Mouse (Mus musculus) forebrain, embryonic 15.5 days (tissue): ENCODE data around the gene Grip1. TPM values are rescaled to one million over a fixed set of nuclear protein-coding genes. Genes with fewer than 3 reads are reported as not detected.

Experiments used
- ATAC-seq: fragments of 200-750 bp; cut with Nextera tagmentation; replicated peaks from 2 replicates; pipeline ENCODE4 v1.8.0; 2017; ENCODE audit warnings: mild to moderate bottlenecking, moderate TSS enrichment, moderate library complexity
- H3K27ac ChIP-seq: fragments of 300-500 bp; sonication (generic); replicated peaks from 2 replicates; pipeline ENCODE4 v1.5.1; 2015; ENCODE audit warnings: mild to moderate bottlenecking, inconsistent platforms
- H3K27me3 ChIP-seq: fragments of 300-500 bp; sonication (generic); 2 replicates; pipeline ENCODE4 v1.6.1; 2015; ENCODE audit warnings: inconsistent platforms
- H3K36me3 ChIP-seq: fragments of 300-500 bp; sonication (generic); 2 replicates; pipeline ENCODE4 v1.6.1; 2015; ENCODE audit warnings: mild to moderate bottlenecking, inconsistent platforms
- H3K4me1 ChIP-seq: fragments of 300-500 bp; sonication (generic); 2 replicates; pipeline ENCODE4 v1.6.1; 2015; ENCODE audit warnings: inconsistent platforms
- H3K4me2 ChIP-seq: fragments of 300-500 bp; sonication (generic); replicated peaks from 2 replicates; pipeline ENCODE4 v1.6.1; 2015; ENCODE audit warnings: mild to moderate bottlenecking, inconsistent platforms
- H3K4me3 ChIP-seq: fragments of 300-500 bp; sonication (generic); 2 replicates; pipeline ENCODE4 v1.5.1; 2015; ENCODE audit warnings: mild to moderate bottlenecking, inconsistent platforms
- H3K9ac ChIP-seq: fragments of 300-500 bp; sonication (generic); replicated peaks from 2 replicates; pipeline ENCODE4 v1.6.1; 2015; ENCODE audit warnings: mild to moderate bottlenecking, inconsistent platforms
- H3K9me3 ChIP-seq: fragments of 300-500 bp; sonication (generic); 2 replicates; pipeline ENCODE4 v1.6.1; 2016; ENCODE audit warnings: inconsistent platforms
- WGBS: fragments of 180-500 bp; shearing (Covaris S2); methylation state at CpG from one replicate; pipeline ENCODE4 v1.1.7; 2015; ENCODE audit warnings: mixed read lengths; 5-methylcytosine and 5-hydroxymethylcytosine counted together
- polyA plus RNA-seq: library from polyadenylated mRNA; unstranded; fragments of >200 nt; fragmentation: Nextera tagmentation; extraction: Ambion mirVana; gene quantifications from 2 replicates; pipeline ENCODE4 v1.2.1, GENCODE M21; 2015

Grip1 gene
- polyA plus RNA-seq, 1 experiment from 2014 or later, result 19.2 TPM

GRCm38 (mm10) chr10:119463793-119464192, 10.2 kb downstream of the Grip1 start:
- H3K36me3 ChIP-seq, result no peaks in the 10 kb centered on the region
- H3K4me3 ChIP-seq, result no peak overlapping the region
- H3K9me3 ChIP-seq, result no peaks in the 10 kb centered on the region
- no peak overlapping the region for H3K27ac ChIP-seq
- WGBS, result 92% methylated on average over 7 of the region's 7 CpGs
- no peak overlapping the region for H3K9ac ChIP-seq
- no peaks in the 10 kb centered on the region for H3K27me3 ChIP-seq
- H3K4me1 ChIP-seq, result no peaks in the 10 kb centered on the region
- ATAC-seq, result no peak
- H3K4me2 ChIP-seq, result no peak overlapping the region

GRCm38 (mm10) chr10:119467976-119468375, 14.3 kb downstream of the Grip1 start:
- H3K9ac ChIP-seq, result no peak overlapping the region
- no peak overlapping the region for H3K4me3 ChIP-seq
- H3K4me2 ChIP-seq, result no peak overlapping the region
- ATAC-seq, result no peak
- H3K36me3 ChIP-seq, result no peaks in the 10 kb centered on the region
- H3K27me3 ChIP-seq, result no peaks in the 10 kb centered on the region
- WGBS, result 95% methylated on average over 18 of the region's 18 CpGs
- H3K27ac ChIP-seq, result no peak overlapping the region
- no peaks in the 10 kb centered on the region for H3K9me3 ChIP-seq
- H3K4me1 ChIP-seq, result no peaks in the 10 kb centered on the region

GRCm38 (mm10) chr10:119470096-119470495, 16.5 kb downstream of the Grip1 start:
- Histone ChIP-seq H3K9ac (no peak overlapping the region), H3K4me2 (no peak overlapping the region), H3K4me1 (0 out of 2 replicates have a peak, but pooled peaks cover 3% of the 10 kb centered on the region), H3K27me3 (no peaks in the 10 kb centered on the region), H3K4me3 (no peak overlapping the region), H3K27ac (no peak overlapping the region), H3K9me3 (no peaks in the 10 kb centered on the region), H3K36me3 (no peaks in the 10 kb centered on the region)
- ATAC-seq, result no peak
- WGBS, result 94% methylated on average over 1 of the region's 1 CpGs

GRCm38 (mm10) chr10:119475166-119475565, 21.5 kb downstream of the Grip1 start:
- H3K27ac ChIP-seq, result no peak overlapping the region
- no peaks in the 10 kb centered on the region for H3K36me3 ChIP-seq
- no peak overlapping the region for H3K4me3 ChIP-seq
- no peak overlapping the region for H3K9ac ChIP-seq
- H3K27me3 ChIP-seq, result no peaks in the 10 kb centered on the region
- ATAC-seq, result no peak
- H3K4me2 ChIP-seq, result no peak overlapping the region
- 87% methylated on average over 9 of the region's 9 CpGs for WGBS
- no peaks in the 10 kb centered on the region for H3K9me3 ChIP-seq
- H3K4me1 ChIP-seq, result 0 out of 2 replicates have a peak, but pooled peaks cover 3% of the 10 kb centered on the region

- no peak overlapping the region for H3K27ac ChIP-seq
- H3K9ac ChIP-seq, result no peak overlapping the region
- H3K4me2 ChIP-seq, result no peak overlapping the region
- no peak overlapping the region for H3K4me3 ChIP-seq
- no peaks in the 10 kb centered on the region for H3K27me3 ChIP-seq
- ATAC-seq, result no peak
- no peaks in the 10 kb centered on the region for H3K36me3 ChIP-seq
- H3K4me1 ChIP-seq, result 0 out of 2 replicates have a peak, but pooled peaks cover 3% of the 10 kb centered on the region
- H3K9me3 ChIP-seq, result no peaks in the 10 kb centered on the region
- 90% methylated on average over 8 of the region's 8 CpGs for WGBS
These were observed 24.0 kb downstream of the Grip1 start for GRCm38 (mm10) chr10:119477661-119478060.

GRCm38 (mm10) chr10:119483068-119483705, 29.6 kb downstream of the Grip1 start:
- 58% methylated on average over 17 of the region's 17 CpGs for WGBS
- H3K4me2 ChIP-seq, result no peak overlapping the region

GRCm38 (mm10) chr10:119483766-119484165, 30.1 kb downstream of the Grip1 start:
- peak overlapping the region; percentile 25 for H3K27ac ChIP-seq
- H3K9me3 ChIP-seq, result no peaks in the 10 kb centered on the region
- 3% methylated on average over 6 of the region's 6 CpGs for WGBS
- no peak overlapping the region for H3K4me3 ChIP-seq
- peaks cover 16% of the 10 kb centered on the region for H3K4me1 ChIP-seq
- 0 out of 2 replicates have a peak, but pooled peaks have one; percentile 23 for ATAC-seq
- H3K27me3 ChIP-seq, result no peaks in the 10 kb centered on the region
- no peak overlapping the region for H3K4me2 ChIP-seq
- no peak overlapping the region for H3K9ac ChIP-seq
- H3K36me3 ChIP-seq, result no peaks in the 10 kb centered on the region

More at GRCm38 (mm10) chr10:119483068-119483705, 29.6 kb downstream of the Grip1 start:
- Histone ChIP-seq H3K36me3 (no peaks in the 10 kb centered on the region), H3K4me1 (peaks cover 16% of the 10 kb centered on the region), H3K9ac (no peak overlapping the region), H3K27me3 (no peaks in the 10 kb centered on the region), H3K27ac (peak overlapping the region; percentile 25; the same call in 1 of the 2 replicates), H3K4me3 (no peak overlapping the region), H3K9me3 (no peaks in the 10 kb centered on the region)
- ATAC-seq, result 0 out of 2 replicates have a peak, but pooled peaks have one; percentile 23

- no peak overlapping the region for H3K27ac ChIP-seq
- H3K4me3 ChIP-seq, result no peak overlapping the region
- H3K9ac ChIP-seq, result no peak overlapping the region
- peaks cover 16% of the 10 kb centered on the region for H3K4me1 ChIP-seq
- no peaks in the 10 kb centered on the region for H3K36me3 ChIP-seq
- H3K27me3 ChIP-seq, result no peaks in the 10 kb centered on the region
- ATAC-seq, result no peak
- H3K9me3 ChIP-seq, result no peaks in the 10 kb centered on the region
- no peak overlapping the region for H3K4me2 ChIP-seq
- WGBS, result 90% methylated on average over 7 of the region's 7 CpGs
These were observed 33.3 kb downstream of the Grip1 start for GRCm38 (mm10) chr10:119486936-119487335.

GRCm38 (mm10) chr10:119490831-119491230, 37.2 kb downstream of the Grip1 start:
- no peak for ATAC-seq
- Histone ChIP-seq H3K36me3 (no peaks in the 10 kb centered on the region), H3K27me3 (no peaks in the 10 kb centered on the region), H3K27ac (no peak overlapping the region), H3K9me3 (no peaks in the 10 kb centered on the region), H3K4me2 (no peak overlapping the region), H3K4me3 (no peak overlapping the region), H3K4me1 (no peaks in the 10 kb centered on the region), H3K9ac (no peak overlapping the region)
- WGBS, result 95% methylated on average over 18 of the region's 18 CpGs

GRCm38 (mm10) chr10:119495317-119495716, 41.7 kb downstream of the Grip1 start:
- H3K4me2 ChIP-seq, result no peak overlapping the region
- no peaks in the 10 kb centered on the region for H3K9me3 ChIP-seq
- H3K4me3 ChIP-seq, result no peak overlapping the region
- WGBS, result 90% methylated on average over 8 of the region's 8 CpGs
- H3K27ac ChIP-seq, result no peak overlapping the region
- no peaks in the 10 kb centered on the region for H3K36me3 ChIP-seq
- peaks cover 5% of the 10 kb centered on the region; the same call in 1 of the 2 replicates for H3K4me1 ChIP-seq
- no peaks in the 10 kb centered on the region for H3K27me3 ChIP-seq
- no peak for ATAC-seq
- no peak overlapping the region for H3K9ac ChIP-seq

GRCm38 (mm10) chr10:119496221-119496620, 42.6 kb downstream of the Grip1 start:
- WGBS, result 50% methylated on average over 5 of the region's 5 CpGs
- Histone ChIP-seq H3K9me3 (no peaks in the 10 kb centered on the region), H3K9ac (no peak overlapping the region), H3K4me1 (peaks cover 5% of the 10 kb centered on the region; the same call in 1 of the 2 replicates), H3K4me2 (no peak overlapping the region), H3K27me3 (no peaks in the 10 kb centered on the region), H3K27ac (no peak overlapping the region), H3K4me3 (no peak overlapping the region), H3K36me3 (no peaks in the 10 kb centered on the region)
- ATAC-seq, result no peak

GRCm38 (mm10) chr10:119521686-119522085, 68.1 kb downstream of the Grip1 start:
- WGBS, result 87% methylated on average over 11 of the region's 11 CpGs
- Histone ChIP-seq H3K36me3 (no peaks in the 10 kb centered on the region), H3K9ac (no peak overlapping the region), H3K27me3 (no peaks in the 10 kb centered on the region), H3K4me2 (no peak overlapping the region), H3K4me1 (no peaks in the 10 kb centered on the region), H3K27ac (no peak overlapping the region), H3K4me3 (no peak overlapping the region), H3K9me3 (no peaks in the 10 kb centered on the region)
- ATAC-seq, result no peak

GRCm38 (mm10) chr10:119525730-119526129, 72.1 kb downstream of the Grip1 start:
- Histone ChIP-seq H3K36me3 (no peaks in the 10 kb centered on the region), H3K4me2 (no peak overlapping the region), H3K4me3 (no peak overlapping the region), H3K9me3 (no peaks in the 10 kb centered on the region), H3K27ac (no peak overlapping the region), H3K4me1 (no peaks in the 10 kb centered on the region), H3K9ac (no peak overlapping the region), H3K27me3 (no peaks in the 10 kb centered on the region)
- no peak for ATAC-seq
- 77% methylated on average over 3 of the region's 3 CpGs for WGBS
